Mouse (Mus musculus) kidney, postnatal 10 days (tissue): ENCODE measurements at regions not wholly inside any gene's neighbourhood (a gene's known extent, or its start where the extent isn't known, plus 50 kb on each side); places are given as distances from the start of the nearest gene placed in this dataset.
"Not testable (repeated sequence)": the region's sequence is repeated elsewhere in the genome, so short reads cannot be mapped to it uniquely, and the experiment has no call there.

Experiments used
- DNase-seq: peaks from one replicate; pipeline ENCODE4 v3.0.0; 2021; ENCODE audit warnings: mixed read lengths

GRCm38 (mm10) chr12:106310171-106310570 lies 300.1 kb downstream of the Vrk1 start:
- DNase-seq = no peak

- DNase-seq = no peak
Observed at GRCm38 (mm10) chr12:106310585-106311319, 300.7 kb downstream of the Vrk1 start.

GRCm38 (mm10) chr12:106311320-106311825 lies 301.3 kb downstream of the Vrk1 start:
- DNase-seq = no peak

DNA sequence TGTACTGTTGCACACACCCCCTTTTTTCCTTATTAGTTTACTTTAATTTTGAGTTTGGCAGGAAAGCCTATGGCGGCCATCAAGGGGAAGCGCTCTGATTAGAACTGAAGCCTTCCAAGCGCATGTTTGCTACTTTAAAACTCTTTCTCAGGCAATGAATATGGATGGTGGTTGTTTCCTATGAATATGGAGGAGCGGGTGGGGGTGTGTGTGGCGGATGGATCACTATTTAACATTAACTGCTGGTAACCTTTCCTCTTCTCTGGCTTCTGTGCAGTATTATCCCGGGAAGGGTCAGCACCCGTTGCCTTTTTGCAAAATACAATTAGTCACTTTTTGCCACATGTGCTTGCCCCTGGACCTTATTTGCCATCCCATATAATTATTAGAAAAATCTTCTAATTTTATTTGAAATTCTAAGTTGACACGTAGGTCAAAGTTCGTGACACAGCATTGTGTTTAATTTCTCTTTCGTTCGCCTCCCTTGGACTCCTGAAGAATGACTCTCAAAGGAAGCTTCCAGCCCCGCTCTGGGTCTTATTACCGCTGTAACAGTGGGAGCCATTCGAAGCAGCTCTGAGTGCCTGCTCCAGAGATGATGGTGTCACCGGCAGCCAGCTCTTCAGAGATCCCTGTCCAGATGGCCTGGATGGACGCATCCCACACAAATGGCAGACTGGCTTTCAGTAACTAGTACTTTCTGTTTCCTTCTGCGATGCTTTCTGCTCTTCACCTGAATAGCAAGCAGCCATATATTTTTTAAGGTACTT lies 302.0 kb downstream of the Vrk1 start:
- DNase-seq = no peak

DNA sequence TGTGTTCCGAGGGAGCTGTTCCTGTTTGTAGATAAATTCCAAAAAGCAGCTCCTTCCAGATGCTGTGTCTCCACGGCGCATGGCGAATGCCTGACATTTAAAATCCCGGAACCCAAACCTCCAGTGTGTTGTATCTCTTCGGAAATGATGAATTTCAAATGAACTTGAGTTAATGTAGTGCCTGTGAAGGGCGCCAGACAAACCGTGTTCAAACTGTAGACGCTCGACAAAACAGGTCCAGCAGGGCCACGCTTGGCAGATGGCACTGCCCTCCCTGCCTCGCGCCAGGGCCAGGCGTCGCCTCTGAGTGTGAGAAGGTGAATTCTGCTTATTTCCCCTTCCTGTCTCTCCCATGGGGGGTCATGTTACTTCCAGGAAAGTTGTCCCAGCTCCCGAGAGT lies 307.7 kb downstream of the Vrk1 start:
- no peak for DNase-seq

GRCm38 (mm10) chr12:106321511-106321910 lies 311.5 kb downstream of the Vrk1 start:
- no peak for DNase-seq

GRCm38 (mm10) chr12:106326611-106327010 lies 316.6 kb downstream of the Vrk1 start:
- DNase-seq = no peak

DNA sequence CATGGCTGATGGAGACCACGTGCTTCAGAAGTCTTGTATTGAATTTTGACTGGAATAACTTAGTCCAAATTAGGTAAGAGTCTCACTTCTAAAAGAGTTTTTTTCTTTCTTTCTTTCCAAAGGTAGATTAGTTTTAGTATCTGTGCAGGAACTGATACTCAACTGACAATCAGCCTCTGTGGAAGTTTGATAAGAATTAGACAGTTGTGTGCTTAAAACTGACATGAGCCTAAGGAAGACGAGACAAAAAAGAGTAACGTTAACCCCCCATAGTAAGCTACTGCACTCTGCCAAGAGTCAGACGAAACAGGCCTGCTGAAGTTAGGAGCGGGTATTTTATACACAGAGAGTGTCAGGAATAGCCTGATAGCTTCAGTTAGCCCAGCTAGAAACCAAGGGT lies 317.3 kb downstream of the Vrk1 start:
- DNase-seq = no peak

GRCm38 (mm10) chr12:106357867-106358266 lies 347.8 kb downstream of the Vrk1 start:
- DNase-seq = no peak

DNA sequence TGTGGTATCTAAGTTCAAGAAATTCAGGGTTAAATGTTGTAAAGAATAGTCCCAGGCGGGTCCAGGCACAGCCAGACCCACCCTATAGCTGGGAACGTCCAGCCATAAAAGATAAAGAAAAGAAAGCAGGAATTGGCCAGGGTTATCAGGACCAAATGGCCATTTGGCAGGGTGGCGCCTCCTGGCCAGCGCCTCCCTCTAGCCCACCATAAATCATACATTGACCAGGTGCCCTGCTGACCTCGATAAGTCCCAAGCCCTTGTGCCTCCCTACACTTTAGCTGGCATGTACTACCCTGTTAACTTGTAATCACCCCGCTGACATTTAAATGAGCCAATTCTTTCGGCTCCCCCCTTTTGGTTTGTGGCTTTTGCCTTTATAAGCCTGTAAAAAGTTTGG lies 351.6 kb downstream of the Vrk1 start:
- not testable (repeated sequence) for DNase-seq

GRCm38 (mm10) chr12:106374840-106375375 lies 364.9 kb downstream of the Vrk1 start:
- no peak for DNase-seq

DNA sequence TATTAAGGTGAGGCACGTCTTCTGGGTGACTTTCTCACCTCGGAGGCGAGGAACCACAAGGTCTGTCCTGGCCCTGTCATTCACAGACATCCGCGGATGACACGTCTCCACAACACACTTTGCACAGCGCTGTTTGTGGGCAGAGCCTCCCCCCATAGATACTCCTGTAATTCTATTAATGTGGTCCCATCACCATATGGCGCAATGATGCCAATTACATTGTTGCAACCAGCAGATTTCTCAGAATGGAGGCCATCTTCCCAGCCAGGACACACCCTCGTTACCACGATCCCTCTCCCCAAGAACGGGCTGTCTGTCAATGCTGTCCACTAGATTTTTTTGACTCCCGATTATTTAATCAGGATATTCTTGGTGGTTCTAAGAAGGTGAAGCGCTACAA lies 365.9 kb downstream of the Vrk1 start:
- DNase-seq = no peak

GRCm38 (mm10) chr12:106376783-106377182 lies 366.8 kb downstream of the Vrk1 start:
- no peak for DNase-seq

DNA sequence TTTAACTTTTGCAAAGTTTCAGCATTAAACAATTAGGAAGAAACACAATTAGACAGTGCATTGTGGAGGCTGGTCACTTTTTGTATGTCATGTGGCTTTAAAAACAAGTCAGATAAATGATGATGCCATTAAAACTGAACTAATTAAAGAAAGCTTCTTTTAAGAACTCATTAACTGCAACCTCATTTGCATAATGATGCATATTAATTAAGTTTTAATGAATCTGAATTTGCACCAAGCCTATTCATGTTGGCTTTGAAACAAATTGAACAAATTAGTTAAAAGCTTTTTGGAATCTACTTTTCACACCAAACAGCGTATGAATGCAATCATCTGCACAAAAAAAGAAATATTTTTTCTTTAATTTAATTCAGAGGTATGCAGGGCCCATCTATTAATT lies 367.3 kb downstream of the Vrk1 start:
- DNase-seq = no peak

- no peak for DNase-seq
Observed at GRCm38 (mm10) chr12:106377761-106378160, 367.7 kb downstream of the Vrk1 start.

GRCm38 (mm10) chr12:106378303-106379075 lies 368.5 kb downstream of the Vrk1 start:
- peak; percentile 17 for DNase-seq

- DNase-seq = peak; percentile 33
Observed at GRCm38 (mm10) chr12:106379151-106379594, 369.1 kb downstream of the Vrk1 start.

- no peak for DNase-seq
Observed at GRCm38 (mm10) chr12:106379779-106380178, 369.8 kb downstream of the Vrk1 start.

DNA sequence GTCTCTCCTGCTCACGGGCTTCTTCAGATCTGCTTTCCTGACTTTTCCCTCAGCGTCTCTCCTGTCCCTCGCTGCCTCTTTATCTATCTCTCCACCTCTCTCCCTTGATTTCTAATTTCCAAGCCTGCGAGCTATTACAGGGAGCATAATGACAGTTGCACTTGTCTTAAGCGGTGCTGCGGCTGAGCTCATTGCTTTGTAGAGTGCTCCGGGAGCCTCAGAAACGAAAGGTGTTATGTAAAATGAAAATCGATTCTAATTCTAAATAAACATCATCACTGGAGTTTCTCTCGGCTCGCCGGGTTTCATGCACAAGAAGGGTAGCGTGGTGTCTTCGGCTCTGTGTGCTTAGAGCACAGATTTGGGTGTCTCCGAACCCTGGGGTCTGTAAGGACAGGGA lies 371.8 kb downstream of the Vrk1 start:
- DNase-seq = no peak

- DNase-seq = no peak
Observed at GRCm38 (mm10) chr12:106389214-106389613, 379.2 kb downstream of the Vrk1 start.

- no peak for DNase-seq
Observed at GRCm38 (mm10) chr12:106392316-106392715, 382.3 kb downstream of the Vrk1 start.

DNA sequence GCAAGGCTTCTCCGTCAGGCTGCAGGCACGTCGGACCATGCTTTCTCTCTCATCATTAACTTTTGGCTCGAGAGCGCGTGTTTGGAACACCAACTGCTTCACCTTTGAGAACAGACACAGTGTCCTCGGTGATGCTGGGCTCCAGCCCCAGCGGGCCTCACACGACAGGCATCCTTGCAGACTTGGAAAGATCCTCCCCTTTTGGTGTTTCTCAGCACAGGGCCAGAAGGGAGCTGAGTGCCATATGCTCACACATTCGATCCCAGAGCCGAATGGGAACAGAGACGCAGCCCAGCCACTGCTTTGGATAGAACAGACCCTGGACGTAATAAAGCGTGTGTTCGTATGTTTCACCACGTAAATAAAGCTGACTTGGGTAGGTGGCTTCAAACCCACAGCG lies 389.1 kb downstream of the Vrk1 start:
- no peak for DNase-seq

GRCm38 (mm10) chr12:106411075-106411474 lies 401.0 kb downstream of the Vrk1 start:
- DNase-seq = no peak
